ENCODE assay signal across 9 mouse cellular contexts in genomic region chr3:129338296-129339091, GRCm38 (mm10). TPM values are rescaled to one million over a fixed set of nuclear protein-coding genes. Genes with fewer than 3 reads are reported as not detected.
DNase-seq lines count a peak whose midpoint lies in the region; ATAC-seq and TF ChIP-seq lines count a peak whose summit lies in the region.
"Had no signal": no experiment of that assay in that cellular context is flagged by ENCODE, and none has a peak within 500 bp of the region (broad histone marks: within the 10 kb centered on the region; RNA-seq: fewer than 3 reads in every experiment).

No protein-coding gene starts in this region.

- no peaks in the 10 kb centered on the region for H3K9me3 ChIP-seq in embryonic facial prominence, embryonic 14.5 days (ENCODE audit: control insufficient read depth, low read length)

- no peak for TF ChIP-seq POLR2A in kidney, adult 2 months (IDR thresholded peaks at IDR 0.05; ENCODE audit: low read depth, low read length)

- peak; percentile 64 for DNase-seq in kidney, adult 2 months
- DNase-seq in kidney, adult 18-20 months, result no peak
- DNase-seq in ES-CJ7 (ENCODE audit: low read depth, low spot score), result peak; percentile 41
- DNase-seq in embryonic facial prominence, embryonic 14.5 days (ENCODE audit: low spot score), result peak; percentile 55
- peak; percentile 32 for DNase-seq in kidney, postnatal 14 days
- no peak for DNase-seq in right cerebral cortex, postnatal 25 days
- no peak for DNase-seq in right cerebral cortex, adult 2 months (ENCODE audit: low spot score in 2 of 2)

- no peaks in the 10 kb centered on the region for H3K27me3 ChIP-seq in kidney, adult 2 months (replicated peaks; ENCODE audit: control insufficient read depth, insufficient read depth, low read length)
- H3K27me3 ChIP-seq in embryonic facial prominence, embryonic 14.5 days (replicated peaks; ENCODE audit: control insufficient read depth, insufficient read depth, low read length), result no peaks in the 10 kb centered on the region

- WGBS in kidney, adult 2 months, result 38% methylated on average over 14 of the region's 14 CpGs
- WGBS in embryonic facial prominence, embryonic 14.5 days, result 31% methylated on average over 14 of the region's 14 CpGs

- no peak overlapping the region for H3K4me3 ChIP-seq in kidney, adult 2 months (ENCODE audit: insufficient read depth, low read depth, low read length)
- no peak overlapping the region for H3K4me3 ChIP-seq in embryonic facial prominence, embryonic 14.5 days (ENCODE audit: low read depth, low read length)

- H3K36me3 ChIP-seq in kidney, adult 2 months (ENCODE audit: control insufficient read depth, insufficient read depth, low read length), result no peaks in the 10 kb centered on the region
- H3K36me3 ChIP-seq in embryonic facial prominence, embryonic 14.5 days (ENCODE audit: control insufficient read depth, insufficient read depth, low read length), result no peaks in the 10 kb centered on the region
- H3K36me3 ChIP-seq: G1E had no signal

- peak; percentile 60 for ATAC-seq in embryonic facial prominence, embryonic 14.5 days (ENCODE audit: low read depth)
- no peak for ATAC-seq in cerebellum, adult (ENCODE audit: insufficient number of reproducible peaks, low FRiP score, low TSS enrichment)

- no peaks in the 10 kb centered on the region for H3K4me1 ChIP-seq in kidney, adult 2 months (ENCODE audit: control insufficient read depth, insufficient read depth, low read length)
- H3K4me1 ChIP-seq in embryonic facial prominence, embryonic 14.5 days (ENCODE audit: control insufficient read depth, insufficient read depth, low read length), result peaks cover 8% of the 10 kb centered on the region; the same call in 1 of the 2 replicates

- TF ChIP-seq CTCF in kidney, adult 2 months (conservative IDR thresholded peaks at IDR 0.05; ENCODE audit: insufficient read depth, insufficient read length, low read depth, low read length), result no peak

- no peak overlapping the region for H3K9ac ChIP-seq in embryonic facial prominence, embryonic 14.5 days (ENCODE audit: low read depth, low read length)

- H3K4me2 ChIP-seq in embryonic facial prominence, embryonic 14.5 days (ENCODE audit: low read depth, low read length), result no peak overlapping the region; the same call in 1 of the 2 replicates

- H3K27ac ChIP-seq in kidney, adult 2 months (ENCODE audit: insufficient read depth, low read depth, low read length), result peak overlapping the region; percentile 31; the same call in 1 of the 2 replicates
- no peak overlapping the region; the same call in 1 of the 2 replicates for H3K27ac ChIP-seq in embryonic facial prominence, embryonic 14.5 days (replicated peaks; ENCODE audit: low read depth, low read length)

RNA-seq across cellular contexts. Expression of gene Enpep, which starts 6.0 kb away (rescaled TPM):
- polyA plus RNA-seq in kidney, adult 2 months (2012; rRNA removed), result 41.7 and 52.4 TPM in 2 replicates
- 9.2 and 10.5 TPM in 2 replicates for polyA plus RNA-seq in embryonic facial prominence, embryonic 14.5 days (2014; fragmentation: Nextera tagmentation; extraction: Ambion mirVana)
- polyA plus RNA-seq: G1E had no signal

Comparison
In these comparisons a context has a peak if more than half of its experiments do, and no peak if none do; other contexts are left out.
1. DNase-seq: peak in kidney, adult 2 months (single experiment), ES-CJ7 (single experiment), embryonic facial prominence, embryonic 14.5 days (single experiment) and kidney, postnatal 14 days (single experiment); none in kidney, adult 18-20 months (single experiment), right cerebral cortex, postnatal 25 days (single experiment) and right cerebral cortex, adult 2 months (0 of 2).